Mouse (Mus musculus) heart, postnatal 0 days (tissue): ENCODE data around the gene Cnnm2.

ENCODE experiments used
- CTCF ChIP-seq: IDR thresholded peaks from 2 replicates; pipeline ENCODE4 v1.5.1; 2016; ENCODE audit warnings: antibody characterized with exemption, control low read depth, low read depth
- EP300 ChIP-seq: IDR thresholded peaks from 2 replicates; pipeline ENCODE4 v1.6.1; 2016; ENCODE audit warnings: antibody characterized with exemption, low read depth

- TF ChIP-seq CTCF (no peak), EP300 (no peak)
Observed at GRCm38 (mm10) chr19:46728909-46729308, 32.5 kb upstream of the Cnnm2 start.
